ENCODE assay signal across 8 mouse cellular contexts in the genomic region with DNA sequence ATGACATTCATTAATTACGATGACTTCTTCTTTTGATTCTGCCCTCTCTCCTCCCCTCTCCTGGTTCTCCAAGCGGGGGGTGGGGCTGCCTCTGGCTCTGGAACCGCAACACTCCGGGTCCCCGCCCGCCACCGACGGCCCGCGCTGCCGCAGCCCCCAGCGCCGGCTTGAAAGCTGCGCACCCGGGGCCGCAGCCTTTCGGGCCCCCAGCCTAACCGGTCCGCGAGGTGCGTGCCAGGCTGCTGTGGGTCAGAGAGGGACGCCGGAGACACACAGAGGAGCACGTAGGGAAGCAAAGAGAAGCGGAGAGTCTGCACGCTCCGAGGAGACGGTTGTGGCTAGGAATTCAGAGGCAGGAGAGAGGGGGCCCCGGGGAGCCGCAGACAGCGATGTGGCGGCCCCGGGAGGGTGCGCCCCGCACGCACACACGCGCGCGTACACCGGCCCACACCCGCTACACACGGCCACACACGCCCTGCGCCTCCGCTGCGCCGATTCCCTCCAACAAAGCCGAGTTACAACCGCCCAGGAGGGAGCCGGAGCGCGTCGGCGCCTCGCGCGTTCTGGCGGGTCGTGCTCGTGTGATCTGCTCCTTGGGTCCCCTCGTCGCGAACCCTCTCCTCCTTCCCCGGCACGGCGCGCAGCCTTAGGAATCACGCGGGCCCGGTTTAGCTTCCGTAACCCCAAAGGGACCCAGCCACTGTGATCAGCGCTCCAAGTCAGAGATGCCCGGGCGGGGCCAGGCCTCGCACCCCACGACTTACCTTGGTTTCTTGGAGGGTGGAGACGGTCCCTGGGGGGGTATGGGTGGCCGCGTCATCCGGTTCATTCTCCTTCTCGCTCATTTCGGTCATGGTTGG. TPM values are rescaled to one million over a fixed set of nuclear protein-coding genes. Genes with fewer than 3 reads are reported as not detected.
A peak's percentile ranks its signal among the peaks of the same experiment; 100 is the strongest.
DNase-seq lines count a peak whose midpoint lies in the region; ATAC-seq and TF ChIP-seq lines count a peak whose summit lies in the region.

No protein-coding gene starts in this region.

- H3K9me3 ChIP-seq in megakaryocyte, embryonic 14.5 days = no peaks in the 10 kb centered on the region
- H3K9me3 ChIP-seq in hindbrain, embryonic 13.5 days = no peaks in the 10 kb centered on the region

- H3K9ac ChIP-seq in hindbrain, embryonic 13.5 days = peak overlapping the region; percentile 77

- no peak for TF ChIP-seq CTCF in cerebellum, adult 2 months (IDR thresholded peaks at IDR 0.05; ENCODE audit: borderline replicate concordance, insufficient read depth, low read depth, low read length)

- DNase-seq in cerebellum, adult 2 months = peak in 1 of 2 experiments; percentile 45
- no peak for DNase-seq in cerebellum, postnatal 4 days (ENCODE audit: low spot score in 2 of 2)
- peak; percentile 29 to 38 for DNase-seq in lung, postnatal 4 days
- DNase-seq in spleen, postnatal 36 days (ENCODE audit: low spot score in 2 of 2) = peak; percentile 86
- no peak for DNase-seq in urinary bladder, postnatal 36 days (ENCODE audit: low spot score in 2 of 2)

- no peaks in the 10 kb centered on the region for H3K36me3 ChIP-seq in megakaryocyte, embryonic 14.5 days (replicated peaks; ENCODE audit: low read length)
- H3K36me3 ChIP-seq in hindbrain, embryonic 13.5 days = no peaks in the 10 kb centered on the region

- no peak for ATAC-seq in megakaryocyte, adult 5-6 weeks (ENCODE audit: poor library complexity, severe bottlenecking)
- peak; percentile 34; the same call in 1 of the 2 replicates for ATAC-seq in hindbrain, embryonic 13.5 days (ENCODE audit: low FRiP score)

- H3K4me1 ChIP-seq in cerebellum, adult 2 months (ENCODE audit: control insufficient read depth, insufficient read depth, low read length) = peaks cover 13% of the 10 kb centered on the region
- H3K4me1 ChIP-seq in megakaryocyte, embryonic 14.5 days = peaks cover 32% of the 10 kb centered on the region
- H3K4me1 ChIP-seq in hindbrain, embryonic 13.5 days (replicated peaks) = peaks cover 44% of the 10 kb centered on the region

- no peak overlapping the region for H3K27ac ChIP-seq in cerebellum, adult 2 months (ENCODE audit: insufficient read depth, low read length)
- H3K27ac ChIP-seq in hindbrain, embryonic 13.5 days = peak overlapping the region; percentile 67

- peak overlapping the region; percentile 69 for H3K4me2 ChIP-seq in hindbrain, embryonic 13.5 days

- peak overlapping the region; percentile 51 for H3K4me3 ChIP-seq in cerebellum, adult 2 months (replicated peaks; ENCODE audit: insufficient read depth, low read depth, low read length)
- peak overlapping the region; percentile 82 for H3K4me3 ChIP-seq in megakaryocyte, embryonic 14.5 days (replicated peaks)
- H3K4me3 ChIP-seq in hindbrain, embryonic 13.5 days = peak overlapping the region; percentile 55

- H3K27me3 ChIP-seq in cerebellum, adult 2 months (ENCODE audit: control insufficient read depth, insufficient read depth, low read length) = no peaks in the 10 kb centered on the region; the same call in 1 of the 2 replicates
- H3K27me3 ChIP-seq in megakaryocyte, embryonic 14.5 days (replicated peaks) = peaks cover 93% of the 10 kb centered on the region
- H3K27me3 ChIP-seq in hindbrain, embryonic 13.5 days = peaks cover 68% of the 10 kb centered on the region

- under 1% methylated on average over 80 of the region's 83 CpGs for WGBS in cerebellum, adult 2 months
- WGBS in hindbrain, embryonic 13.5 days = under 1% methylated on average over 79 of the region's 83 CpGs

- TF ChIP-seq POLR2A in cerebellum, adult 2 months (IDR thresholded peaks at IDR 0.05; ENCODE audit: borderline replicate concordance, insufficient read depth, low read length) = no peak

RNA-seq across cellular contexts. Expression of gene Stac2, which starts 0.9 kb away (rescaled TPM):
- 31.0 and 37.7 TPM in 2 replicates for polyA plus RNA-seq in cerebellum, adult 2 months (2012; rRNA removed)
- 1.5 TPM in 1 of 2 replicates, not detected in the other for polyA plus RNA-seq in megakaryocyte, embryonic 14.5 days (2012; ENCODE audit: insufficient read depth, low replicate concordance)
- total RNA-seq in megakaryocyte, adult 5-6 weeks (2015) = 0.09 TPM in 1 of 2 replicates, not detected in the other
- total RNA-seq in megakaryocyte, adult 5-6 weeks (2017) = 0.04 and 0.08 TPM in 2 replicates
- polyA plus RNA-seq in hindbrain, embryonic 13.5 days (2015; fragmentation: Nextera tagmentation; extraction: Ambion mirVana) = 4.2 and 5.2 TPM in 2 replicates

RNA-seq across cellular contexts. Expression of gene Rpl19, which starts 25.8 kb away (rescaled TPM):
- polyA plus RNA-seq in cerebellum, adult 2 months (2012; rRNA removed) = 746 and 786 TPM in 2 replicates
- 275 and 2,598 TPM in 2 replicates for polyA plus RNA-seq in megakaryocyte, embryonic 14.5 days (2012; ENCODE audit: insufficient read depth, low replicate concordance)
- 2,687 and 2,729 TPM in 2 replicates for total RNA-seq in megakaryocyte, adult 5-6 weeks (2015)
- total RNA-seq in megakaryocyte, adult 5-6 weeks (2017) = 1,233 and 1,246 TPM in 2 replicates
- 689 and 706 TPM in 2 replicates for polyA plus RNA-seq in hindbrain, embryonic 13.5 days (2015; fragmentation: Nextera tagmentation; extraction: Ambion mirVana)

RNA-seq across cellular contexts. Expression of gene Cacnb1, which starts 29.5 kb away (rescaled TPM):
- 34.6 and 37.5 TPM in 2 replicates for polyA plus RNA-seq in cerebellum, adult 2 months (2012; rRNA removed)
- polyA plus RNA-seq in megakaryocyte, embryonic 14.5 days (2012; ENCODE audit: insufficient read depth, low replicate concordance) = 1.4 and 2.8 TPM in 2 replicates
- total RNA-seq in megakaryocyte, adult 5-6 weeks (2015) = 1.2 and 1.4 TPM in 2 replicates
- total RNA-seq in megakaryocyte, adult 5-6 weeks (2017) = 0.62 and 0.65 TPM in 2 replicates
- 51.6 and 57.4 TPM in 2 replicates for polyA plus RNA-seq in hindbrain, embryonic 13.5 days (2015; fragmentation: Nextera tagmentation; extraction: Ambion mirVana)

RNA-seq across cellular contexts. Expression of gene Arl5c, which starts 56.4 kb away (rescaled TPM):
- 2.0 and 2.2 TPM in 2 replicates for polyA plus RNA-seq in cerebellum, adult 2 months (2012; rRNA removed)
- 9.1 TPM in 1 of 2 replicates, not detected in the other for polyA plus RNA-seq in megakaryocyte, embryonic 14.5 days (2012; ENCODE audit: insufficient read depth, low replicate concordance)
- 42.9 and 56.3 TPM in 2 replicates for total RNA-seq in megakaryocyte, adult 5-6 weeks (2015)
- 51.2 TPM in 2 replicates for total RNA-seq in megakaryocyte, adult 5-6 weeks (2017)
- polyA plus RNA-seq in hindbrain, embryonic 13.5 days (2015; fragmentation: Nextera tagmentation; extraction: Ambion mirVana) = 10.7 TPM in 2 replicates

Comparison
In these comparisons a context has a peak if more than half of its experiments do, and no peak if none do; other contexts are left out.
1. DNase-seq: peak in lung, postnatal 4 days (2 of 2) and spleen, postnatal 36 days (2 of 2); none in cerebellum, postnatal 4 days (0 of 2) and urinary bladder, postnatal 36 days (0 of 2).
2. Peak in every context shown above with its lines, with median percentiles within 50 percentile points of each other: H3K4me3 ChIP-seq.